Mouse (Mus musculus): ENCODE results near the gene Dgkb.

GRCm38 (mm10) chr12:37956193-37956592 is 138.7 kb downstream of the Dgkb start:
- TF ChIP-seq CTCF (IDR thresholded peaks at IDR 0.05; ENCODE audit: control insufficient read depth, insufficient read depth, insufficient replicate concordance, low read depth, low read length) = no peak
- no peak for TF ChIP-seq POLR2A (IDR thresholded peaks at IDR 0.05; ENCODE audit: control insufficient read depth, low read depth, low read length)

Measured in testis, adult 2 months (tissue).